Comparison of ENCODE assay signal across 9 mouse cellular contexts in the genomic region with DNA sequence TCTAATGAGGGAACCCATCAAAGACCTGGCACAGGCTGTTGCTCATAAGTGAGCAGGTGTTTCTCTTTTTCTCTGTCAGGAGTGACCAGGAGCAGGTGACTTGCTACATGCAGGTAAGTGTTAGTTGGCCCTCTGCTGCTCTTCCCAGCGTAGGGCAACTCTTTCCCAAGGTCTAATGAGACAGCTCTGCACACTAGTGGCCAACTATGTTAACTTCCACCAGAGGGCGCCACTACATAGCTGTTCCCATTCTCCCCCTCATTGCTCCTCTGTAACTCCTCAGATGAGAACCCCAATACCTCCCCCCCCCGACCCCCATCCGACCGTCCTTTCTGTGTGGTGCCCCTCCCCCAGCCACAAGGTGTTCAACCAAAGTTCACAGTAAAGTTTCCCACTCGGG. TPM values are rescaled to one million over a fixed set of nuclear protein-coding genes. Genes with fewer than 3 reads are reported as not detected.
DNase-seq lines count a peak whose midpoint lies in the region; ATAC-seq and TF ChIP-seq lines count a peak whose summit lies in the region.
"Had no signal": no experiment of that assay in that cellular context is flagged by ENCODE, and none has a peak within 500 bp of the region (broad histone marks: within the 10 kb centered on the region; RNA-seq: fewer than 3 reads in every experiment).

No protein-coding gene starts in this region.

- DNase-seq in liver, adult 2 months (ENCODE audit: extremely low read depth, low read depth, low spot score), result peak; percentile 19
- DNase-seq in liver, embryonic 11.5 days (ENCODE audit: low spot score), result no peak
- DNase-seq in NIH3T3 (ENCODE audit: low read depth), result peak; percentile 77
- DNase-seq in cerebellum, adult 8-10 months, result peak; percentile 17
- DNase-seq in left cerebral cortex, postnatal 14 days (ENCODE audit: low spot score in 2 of 2), result peak; percentile 71
- DNase-seq in yolk sac, embryonic 10.5 days (ENCODE audit: low spot score), result peak; percentile 10

- ATAC-seq in liver, embryonic 11.5 days (replicated peaks; ENCODE audit: low FRiP score), result no peak
- ATAC-seq in granulocyte monocyte progenitor cell, adult 5-6 weeks (replicated peaks; ENCODE audit: poor library complexity, severe bottlenecking), result peak; percentile 70
- peak; percentile 62; the same call in 1 of the 2 replicates for ATAC-seq in midbrain, embryonic 15.5 days (replicated peaks)

- intact Hi-C loops in left cerebral cortex, postnatal 14 days (cut with DNase I), result loop anchor here (2.0 to 10.0 kb wide), 3 partner anchors 36 to 172 kb away; no protein-coding TSS in a partner anchor

- 10% methylated on average over 6 of the region's 6 CpGs for WGBS in liver, adult 2 months
- 14% methylated on average over 6 of the region's 6 CpGs for WGBS in liver, embryonic 11.5 days
- WGBS in midbrain, embryonic 15.5 days, result 10% methylated on average over 6 of the region's 6 CpGs

- no peak overlapping the region for H3K9ac ChIP-seq in liver, adult 2 months (ENCODE audit: low read depth, low read length)
- no peak overlapping the region for H3K9ac ChIP-seq in liver, embryonic 11.5 days (ENCODE audit: low read depth, low read length)
- no peak overlapping the region for H3K9ac ChIP-seq in midbrain, embryonic 15.5 days

- H3K4me3 ChIP-seq in liver, adult 2 months (ENCODE audit: insufficient read depth, low read depth, low read length), result no peak overlapping the region
- no peak overlapping the region for H3K4me3 ChIP-seq in liver, embryonic 11.5 days (ENCODE audit: low read depth, low read length)
- H3K4me3 ChIP-seq in midbrain, embryonic 15.5 days, result no peak overlapping the region
- H3K4me3 ChIP-seq: megakaryocyte, embryonic 14.5 days had no signal

- H3K79me2 ChIP-seq in liver, adult 2 months (ENCODE audit: control insufficient read depth, insufficient read depth, low read length), result no peaks in the 10 kb centered on the region

- H3K9me3 ChIP-seq in liver, embryonic 11.5 days (ENCODE audit: control insufficient read depth, low read length), result no peaks in the 10 kb centered on the region
- no peaks in the 10 kb centered on the region for H3K9me3 ChIP-seq in midbrain, embryonic 15.5 days
- H3K9me3 ChIP-seq: megakaryocyte, embryonic 14.5 days had no signal

- no peak overlapping the region for H3K4me2 ChIP-seq in liver, embryonic 11.5 days
- no peak overlapping the region for H3K4me2 ChIP-seq in midbrain, embryonic 15.5 days

- H3K36me3 ChIP-seq in liver, adult 2 months (ENCODE audit: control insufficient read depth, insufficient read depth, low read length), result no peaks in the 10 kb centered on the region
- no peaks in the 10 kb centered on the region for H3K36me3 ChIP-seq in liver, embryonic 11.5 days (ENCODE audit: control insufficient read depth, insufficient read depth, low read length)
- H3K36me3 ChIP-seq in midbrain, embryonic 15.5 days (replicated peaks), result no peaks in the 10 kb centered on the region

- H3K4me1 ChIP-seq in liver, adult 2 months (ENCODE audit: control insufficient read depth, insufficient read depth, low read length), result no peaks in the 10 kb centered on the region
- H3K4me1 ChIP-seq in liver, embryonic 11.5 days (replicated peaks; ENCODE audit: control insufficient read depth, insufficient read depth, low read length), result no peaks in the 10 kb centered on the region
- H3K4me1 ChIP-seq in midbrain, embryonic 15.5 days, result 0 out of 2 replicates have a peak, but pooled peaks cover 4% of the 10 kb centered on the region

- TF ChIP-seq CTCF in liver, adult 2 months (IDR thresholded peaks at IDR 0.05; ENCODE audit: low read depth, low read length), result peak; percentile 62

- no peaks in the 10 kb centered on the region for H3K27me3 ChIP-seq in liver, adult 2 months (ENCODE audit: control insufficient read depth, insufficient read depth, low read length)
- peaks cover 56% of the 10 kb centered on the region for H3K27me3 ChIP-seq in liver, embryonic 11.5 days (replicated peaks; ENCODE audit: control insufficient read depth, insufficient read depth, low read length)
- H3K27me3 ChIP-seq in midbrain, embryonic 15.5 days (replicated peaks), result peaks cover 25% of the 10 kb centered on the region

- TF ChIP-seq POLR2A in liver, adult 2 months (IDR thresholded peaks at IDR 0.05; ENCODE audit: extremely low read depth, insufficient read depth, low read length), result no peak

- no peak overlapping the region for H3K27ac ChIP-seq in liver, adult 2 months (replicated peaks; ENCODE audit: insufficient read depth, low read depth, low read length)
- no peak overlapping the region for H3K27ac ChIP-seq in liver, embryonic 11.5 days (ENCODE audit: low read depth, low read length)
- H3K27ac ChIP-seq in midbrain, embryonic 15.5 days, result no peak overlapping the region

RNA-seq across cellular contexts. Expression of a gene that starts 4.7 kb away (rescaled TPM):
- total RNA-seq in liver, adult 2 months (2014; rRNA removed), result not detected in 2 replicates
- polyA plus RNA-seq in liver, adult 2 months (2012; rRNA removed), result not detected in 2 replicates
- polyA plus RNA-seq in liver, embryonic 11.5 days (2014; fragmentation: Nextera tagmentation; extraction: Ambion mirVana), result not detected in 2 replicates
- 1.2 TPM in 1 of 2 replicates, not detected in the other for total RNA-seq in granulocyte monocyte progenitor cell, adult 5-6 weeks (2014; fragmentation: Nextera tagmentation)
- total RNA-seq in granulocyte monocyte progenitor cell, adult 5-6 weeks (2017), result 0.13 and 0.21 TPM in 2 replicates
- total RNA-seq in left cerebral cortex, postnatal 14 days (2021), result 1 to 10 TPM; 1.7 to 3.0 TPM
- 1.9 and 2.1 TPM in 2 replicates for polyA plus RNA-seq in midbrain, embryonic 15.5 days (2015; fragmentation: Nextera tagmentation; extraction: Ambion mirVana)

RNA-seq across cellular contexts. Expression of a gene that starts 47.2 kb away (rescaled TPM):
- total RNA-seq in liver, adult 2 months (2014; rRNA removed), result under 0.01 and 0.07 TPM in 2 replicates
- polyA plus RNA-seq in liver, adult 2 months (2012; rRNA removed), result 0.04 TPM in 1 of 2 replicates, not detected in the other
- polyA plus RNA-seq in liver, embryonic 11.5 days (2014; fragmentation: Nextera tagmentation; extraction: Ambion mirVana), result 16.2 and 17.2 TPM in 2 replicates
- 26.5 and 36.5 TPM in 2 replicates for total RNA-seq in granulocyte monocyte progenitor cell, adult 5-6 weeks (2014; fragmentation: Nextera tagmentation)
- total RNA-seq in granulocyte monocyte progenitor cell, adult 5-6 weeks (2017), result 14.0 and 14.3 TPM in 2 replicates
- under 1 TPM; 0.22 to 0.63 TPM for total RNA-seq in left cerebral cortex, postnatal 14 days (2021)
- 1.5 and 2.2 TPM in 2 replicates for polyA plus RNA-seq in midbrain, embryonic 15.5 days (2015; fragmentation: Nextera tagmentation; extraction: Ambion mirVana)

Comparison
In these comparisons a context has a peak if more than half of its experiments do, and no peak if none do; other contexts are left out.
1. RNA of a gene that starts 47.2 kb away (total RNA-seq): 14.0 to 36.5 TPM in granulocyte monocyte progenitor cell, adult 5-6 weeks; 0.22 to 0.63 TPM in left cerebral cortex, postnatal 14 days and under 0.01 to 0.07 TPM in liver, adult 2 months; every median in the first group is over 4 times any median in the second.